Mouse (Mus musculus) embryonic facial prominence, embryonic 12.5 days (tissue): ENCODE results near the gene Ptk6. TPM values are rescaled to one million over a fixed set of nuclear protein-coding genes. Genes with fewer than 3 reads are reported as not detected.

Source experiments
- ATAC-seq: fragments of 200-750 bp; cut with Nextera tagmentation; 2 replicates; pipeline ENCODE4 v1.8.0; 2017; ENCODE audit not compliant: insufficient number of reproducible peaks, insufficient read depth, low FRiP score, low TSS enrichment
- H3K27ac ChIP-seq: fragments of 300-500 bp; sonication (generic); 2 replicates; pipeline ENCODE4 v1.5.1; 2016; ENCODE audit warnings: mild to moderate bottlenecking
- H3K27me3 ChIP-seq: fragments of 300-500 bp; sonication (generic); 2 replicates; pipeline ENCODE4 v1.6.1; 2016; ENCODE audit warnings: mild to moderate bottlenecking, moderate library complexity
- H3K36me3 ChIP-seq: fragments of 300-500 bp; sonication (generic); 2 replicates; pipeline ENCODE4 v1.6.1; 2016; ENCODE audit warnings: mild to moderate bottlenecking
- H3K4me1 ChIP-seq: fragments of 300-500 bp; sonication (generic); 2 replicates; pipeline ENCODE4 v1.6.1; 2016
- H3K4me2 ChIP-seq: fragments of 300-500 bp; sonication (generic); replicated peaks from 2 replicates; pipeline ENCODE4 v1.6.1; 2016; ENCODE audit warnings: mild to moderate bottlenecking, moderate library complexity
- H3K4me3 ChIP-seq: fragments of 300-500 bp; sonication (generic); 2 replicates; pipeline ENCODE4 v1.5.1; 2016; ENCODE audit warnings: mild to moderate bottlenecking
- H3K9ac ChIP-seq: fragments of 300-500 bp; sonication (generic); 2 replicates; pipeline ENCODE4 v1.6.1; 2016; ENCODE audit warnings: mild to moderate bottlenecking, moderate library complexity
- H3K9me3 ChIP-seq: fragments of 300-500 bp; sonication (generic); 2 replicates; pipeline ENCODE4 v1.6.1; 2016; ENCODE audit warnings: mild to moderate bottlenecking, moderate library complexity
- WGBS: fragments of 180-500 bp; shearing (Covaris S2); methylation state at CpG from one replicate; pipeline ENCODE4 v1.1.7; 2016; 5-methylcytosine and 5-hydroxymethylcytosine counted together
- polyA plus RNA-seq: library from polyadenylated mRNA; unstranded; fragments of >200 nt; fragmentation: Nextera tagmentation; extraction: Ambion mirVana; gene quantifications from 2 replicates; pipeline ENCODE4 v1.2.1, GENCODE M21; 2016

Gene Ptk6
- polyA plus RNA-seq, 1 experiment from 2014 or later, result not detected

DNA sequence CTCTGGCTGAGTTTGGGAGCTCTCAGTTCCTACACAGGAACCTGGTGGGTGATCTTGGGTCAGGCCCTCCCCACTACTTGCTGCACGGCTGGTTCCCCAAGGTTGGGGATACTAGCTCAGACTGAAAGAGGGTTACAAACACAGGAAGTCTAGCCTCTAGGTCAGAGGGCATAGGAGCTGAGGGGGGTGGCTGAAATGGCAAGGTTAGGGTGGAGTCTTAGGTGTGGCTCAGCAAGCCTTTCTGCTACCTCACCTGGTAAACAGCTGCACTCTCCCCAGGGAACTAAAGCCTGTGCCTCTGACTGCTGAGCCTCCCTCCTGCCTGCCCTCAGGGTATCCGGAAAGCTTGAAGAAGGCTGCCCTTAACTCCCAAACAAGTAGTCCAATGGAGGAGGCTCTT lies 13.9 kb downstream of the Ptk6 start:
- WGBS, result 31% methylated on average over 2 of the region's 2 CpGs
- Histone ChIP-seq H3K4me3 (peak overlapping the region; percentile 77), H3K9ac (peak overlapping the region; percentile 40; the same call in 1 of the 2 replicates), H3K4me2 (peak overlapping the region; percentile 69), H3K4me1 (peaks cover 10% of the 10 kb centered on the region), H3K9me3 (no peaks in the 10 kb centered on the region), H3K27ac (peak overlapping the region; percentile 57), H3K27me3 (no peaks in the 10 kb centered on the region), H3K36me3 (peaks cover 8% of the 10 kb centered on the region; the same call in 1 of the 2 replicates)
- no peak for ATAC-seq

GRCm38 (mm10) chr2:181187121-181188000 lies 15.2 kb downstream of the Ptk6 start, which contains the start of gene Ppdpf:
Gene Ppdpf (plus strand): TSS chr2:181187247.
- Histone ChIP-seq H3K4me1 (peaks cover 10% of the 10 kb centered on the region), H3K27ac (peak within 1 kb of the TSS; percentile 94), H3K9me3 (no peaks in the 10 kb centered on the region), H3K9ac (peak within 1 kb of the TSS; percentile 95), H3K4me3 (peak within 1 kb of the TSS; percentile 77), H3K4me2 (peak within 1 kb of the TSS; percentile 69), H3K36me3 (peaks cover 8% of the 10 kb centered on the region; the same call in 1 of the 2 replicates), H3K27me3 (no peaks in the 10 kb centered on the region)
- ATAC-seq, result peak; percentile 95
- WGBS, result under 1% methylated on average over 64 of the region's 64 CpGs

DNA sequence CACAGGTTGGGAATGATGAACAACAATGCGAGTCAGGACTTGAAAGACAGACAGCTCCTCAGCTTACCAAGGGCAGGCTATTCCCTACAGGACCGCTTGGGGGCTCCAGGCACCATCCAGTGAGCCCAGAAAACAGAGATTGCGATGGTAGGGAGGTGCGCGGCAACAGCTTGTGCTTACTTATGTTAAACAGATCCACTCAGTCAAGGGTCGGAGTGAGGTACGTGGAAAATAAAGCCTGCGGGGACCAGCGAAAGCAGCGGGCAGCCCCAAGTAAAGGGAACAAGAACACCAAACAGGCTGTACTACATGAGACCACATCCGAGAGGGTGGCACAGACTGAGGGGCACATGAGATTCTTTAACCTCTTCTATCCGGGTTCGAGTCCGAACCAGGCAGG lies 16.0 kb downstream of the Ptk6 start:
- H3K4me1 ChIP-seq, result peaks cover 10% of the 10 kb centered on the region
- H3K9me3 ChIP-seq, result no peaks in the 10 kb centered on the region
- under 1% methylated on average over 14 of the region's 14 CpGs for WGBS
- peaks cover 8% of the 10 kb centered on the region; the same call in 1 of the 2 replicates for H3K36me3 ChIP-seq
- peak; percentile 78 for ATAC-seq
- peak overlapping the region; percentile 95; the same call in 1 of the 2 replicates for H3K9ac ChIP-seq
- H3K27ac ChIP-seq, result peak overlapping the region; percentile 94
- peak overlapping the region; percentile 69 for H3K4me2 ChIP-seq
- no peaks in the 10 kb centered on the region for H3K27me3 ChIP-seq
- peak overlapping the region; percentile 77 for H3K4me3 ChIP-seq

GRCm38 (mm10) chr2:181180898-181181297 lies 21.7 kb downstream of the Ptk6 start:
- WGBS, result 86% methylated on average over 6 of the region's 6 CpGs
- Histone ChIP-seq H3K9me3 (no peaks in the 10 kb centered on the region), H3K9ac (no peak overlapping the region), H3K36me3 (no peaks in the 10 kb centered on the region), H3K27ac (no peak overlapping the region), H3K4me1 (no peaks in the 10 kb centered on the region), H3K4me3 (no peak overlapping the region), H3K27me3 (no peaks in the 10 kb centered on the region; the same call in 1 of the 2 replicates), H3K4me2 (no peak overlapping the region)
- ATAC-seq, result no peak

- Histone ChIP-seq H3K4me3 (no peak overlapping the region), H3K27ac (no peak overlapping the region), H3K4me2 (no peak overlapping the region), H3K9me3 (no peaks in the 10 kb centered on the region), H3K27me3 (no peaks in the 10 kb centered on the region; the same call in 1 of the 2 replicates), H3K36me3 (no peaks in the 10 kb centered on the region), H3K9ac (no peak overlapping the region), H3K4me1 (no peaks in the 10 kb centered on the region)
- 88% methylated on average over 5 of the region's 5 CpGs for WGBS
- ATAC-seq, result no peak
Observed at GRCm38 (mm10) chr2:181178471-181178870, 24.1 kb downstream of the Ptk6 start.

DNA sequence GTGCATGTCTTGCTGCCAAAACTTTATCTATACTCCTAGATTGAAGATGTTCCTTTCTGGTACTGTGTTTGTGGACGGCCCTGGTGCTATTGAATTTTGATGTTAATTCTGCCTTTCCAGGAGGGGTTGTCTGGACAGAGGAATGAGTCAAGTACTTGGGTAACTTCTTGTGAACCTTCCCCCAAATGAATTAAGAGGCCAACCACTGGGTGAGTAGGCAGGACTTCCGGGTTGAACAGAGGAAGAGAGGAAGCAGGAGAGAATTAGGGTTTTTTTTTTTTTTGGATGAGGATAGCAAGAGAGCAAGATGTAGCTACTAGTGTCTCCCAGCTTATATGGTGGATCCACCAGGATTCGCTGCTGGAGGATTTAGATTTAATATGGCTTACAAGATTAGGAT lies 24.6 kb downstream of the Ptk6 start:
- Histone ChIP-seq H3K4me2 (no peak overlapping the region), H3K9ac (no peak overlapping the region), H3K27ac (no peak overlapping the region), H3K27me3 (no peaks in the 10 kb centered on the region; the same call in 1 of the 2 replicates), H3K36me3 (no peaks in the 10 kb centered on the region), H3K9me3 (no peaks in the 10 kb centered on the region), H3K4me1 (no peaks in the 10 kb centered on the region), H3K4me3 (no peak overlapping the region)
- 81% methylated on average over 3 of the region's 3 CpGs for WGBS
- ATAC-seq, result no peak

DNA sequence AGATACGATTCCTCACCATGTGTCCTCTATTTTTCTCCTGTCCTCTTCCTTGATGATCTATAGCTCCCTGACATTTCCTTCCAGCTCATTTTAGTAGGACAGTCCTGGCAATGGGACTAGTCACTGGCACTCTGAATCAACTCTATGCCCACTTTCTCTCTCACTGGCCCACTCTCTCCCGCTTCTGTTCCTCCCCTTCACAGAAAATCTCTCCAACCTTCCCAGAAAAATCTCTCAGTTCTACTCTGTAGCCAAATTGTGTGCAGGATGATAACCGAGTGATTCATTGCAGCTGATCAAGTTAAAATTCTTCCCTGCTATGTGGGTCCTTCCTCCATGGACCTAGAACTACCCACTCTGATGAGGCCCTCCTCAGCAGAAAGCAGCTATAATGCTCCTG lies 27.9 kb downstream of the Ptk6 start:
- Histone ChIP-seq H3K9ac (no peak overlapping the region), H3K27ac (no peak overlapping the region), H3K4me1 (no peaks in the 10 kb centered on the region), H3K27me3 (no peaks in the 10 kb centered on the region), H3K36me3 (no peaks in the 10 kb centered on the region), H3K4me3 (no peak overlapping the region), H3K9me3 (no peaks in the 10 kb centered on the region), H3K4me2 (no peak overlapping the region)
- ATAC-seq, result no peak
- 90% methylated on average over 3 of the region's 3 CpGs for WGBS

- ATAC-seq, result no peak
- 69% methylated on average over 5 of the region's 5 CpGs for WGBS
- no peaks in the 10 kb centered on the region for H3K9me3 ChIP-seq
- no peaks in the 10 kb centered on the region for H3K4me1 ChIP-seq
- H3K36me3 ChIP-seq, result no peaks in the 10 kb centered on the region
- no peak overlapping the region for H3K9ac ChIP-seq
- 0 out of 2 replicates have a peak, but pooled peaks cover 3% of the 10 kb centered on the region for H3K27me3 ChIP-seq
- no peak overlapping the region for H3K4me3 ChIP-seq
- H3K4me2 ChIP-seq, result no peak overlapping the region
- H3K27ac ChIP-seq, result no peak overlapping the region
Observed at GRCm38 (mm10) chr2:181166469-181166868, 36.1 kb downstream of the Ptk6 start.

- no peak for ATAC-seq
- no peaks in the 10 kb centered on the region for H3K9me3 ChIP-seq
- peaks cover 29% of the 10 kb centered on the region for H3K27me3 ChIP-seq
- no peaks in the 10 kb centered on the region for H3K36me3 ChIP-seq
- H3K4me2 ChIP-seq, result no peak overlapping the region
- H3K27ac ChIP-seq, result no peak overlapping the region
- H3K4me3 ChIP-seq, result no peak overlapping the region
- H3K9ac ChIP-seq, result no peak overlapping the region
- peaks cover 6% of the 10 kb centered on the region; the same call in 1 of the 2 replicates for H3K4me1 ChIP-seq
- WGBS, result 64% methylated on average over 4 of the region's 4 CpGs
Observed at GRCm38 (mm10) chr2:181160821-181161220, 41.8 kb downstream of the Ptk6 start.

DNA sequence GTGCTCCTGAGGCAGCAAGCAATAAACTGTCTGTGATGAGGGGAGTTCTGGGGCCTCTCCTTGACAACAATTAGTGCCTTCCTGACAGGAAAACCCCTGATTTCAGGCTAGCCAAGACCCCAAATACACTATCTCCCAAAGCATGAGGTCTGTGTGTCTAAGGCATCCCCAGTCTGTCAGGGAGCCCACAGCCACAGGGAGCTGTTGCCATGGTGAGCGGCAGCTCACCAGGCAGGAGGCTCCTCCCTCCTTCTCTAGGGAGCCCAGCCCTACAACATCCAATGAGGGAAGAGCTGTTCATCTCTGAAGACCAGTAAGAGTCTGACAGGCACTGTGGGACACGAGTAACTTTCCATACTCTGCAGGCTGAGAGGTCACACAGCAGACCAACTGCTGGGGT lies 42.8 kb downstream of the Ptk6 start:
- no peak overlapping the region for H3K4me3 ChIP-seq
- no peak overlapping the region for H3K27ac ChIP-seq
- WGBS, result 3% methylated on average over 2 of the region's 2 CpGs
- H3K9ac ChIP-seq, result no peak overlapping the region
- H3K4me2 ChIP-seq, result no peak overlapping the region
- peaks cover 6% of the 10 kb centered on the region; the same call in 1 of the 2 replicates for H3K4me1 ChIP-seq
- no peaks in the 10 kb centered on the region for H3K36me3 ChIP-seq
- H3K9me3 ChIP-seq, result no peaks in the 10 kb centered on the region
- peaks cover 40% of the 10 kb centered on the region for H3K27me3 ChIP-seq
- 0 out of 2 replicates have a peak, but pooled peaks have one; percentile 31 for ATAC-seq

- no peak overlapping the region for H3K27ac ChIP-seq
Observed at GRCm38 (mm10) chr2:181159091-181159514, 43.5 kb downstream of the Ptk6 start.

DNA sequence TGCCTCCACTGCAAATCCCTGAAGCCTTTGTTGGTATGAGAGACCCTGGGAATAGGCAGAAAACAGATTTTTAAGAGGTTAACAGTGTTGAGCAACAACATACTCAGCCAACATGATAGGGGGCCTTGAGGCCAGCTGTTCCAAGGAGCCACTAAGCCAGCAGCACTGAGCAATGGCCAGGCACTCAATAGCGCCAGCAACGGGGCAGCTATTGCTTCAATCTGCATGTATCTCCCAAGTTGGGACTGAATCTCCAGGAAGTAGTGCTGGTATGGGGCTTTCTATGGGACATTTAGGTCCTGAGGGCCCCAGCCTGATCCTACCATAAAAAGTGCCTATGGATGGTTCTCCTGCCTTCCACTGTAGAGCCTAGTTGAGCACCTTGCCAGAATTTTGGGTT lies 44.1 kb downstream of the Ptk6 start:
- no peak overlapping the region for H3K4me2 ChIP-seq
- H3K27ac ChIP-seq, result no peak overlapping the region
- peaks cover 6% of the 10 kb centered on the region; the same call in 1 of the 2 replicates for H3K4me1 ChIP-seq
- H3K9me3 ChIP-seq, result no peaks in the 10 kb centered on the region
- ATAC-seq, result no peak
- H3K27me3 ChIP-seq, result peaks cover 46% of the 10 kb centered on the region
- no peak overlapping the region for H3K4me3 ChIP-seq
- no peaks in the 10 kb centered on the region for H3K36me3 ChIP-seq
- H3K9ac ChIP-seq, result no peak overlapping the region
- WGBS, result 86% methylated on average over 2 of the region's 2 CpGs

More at GRCm38 (mm10) chr2:181159091-181159514, 43.5 kb downstream of the Ptk6 start:
- Histone ChIP-seq H3K9ac (no peak overlapping the region), H3K4me3 (no peak overlapping the region), H3K4me1 (peaks cover 6% of the 10 kb centered on the region; the same call in 1 of the 2 replicates), H3K27me3 (peaks cover 46% of the 10 kb centered on the region), H3K4me2 (no peak overlapping the region), H3K36me3 (no peaks in the 10 kb centered on the region), H3K9me3 (no peaks in the 10 kb centered on the region)
- ATAC-seq, result no peak
- 52% methylated on average over 7 of the region's 7 CpGs for WGBS
